Mouse (Mus musculus) c-Kit-positive CD71-positive TER-119-positive erythroid progenitor cells, embryonic 14.5 days (primary cell): ENCODE measurements around the gene Mettl7a1.
"Not testable (repeated sequence)": the region's sequence is repeated elsewhere in the genome, so short reads cannot be mapped to it uniquely, and the experiment has no call there.

Experiments
- DNase-seq: peaks from one replicate; pipeline ENCODE4 v3.0.0-alpha.2; 2013; ENCODE audit warnings: low spot score

Mettl7a1 gene

GRCm38 (mm10) chr15:100301556-100301955 lies 2.4 kb upstream of the Mettl7a1 start:
- no peak for DNase-seq

GRCm38 (mm10) chr15:100303428-100304018 lies 417 bp upstream of the Mettl7a1 start:
- no peak for DNase-seq

GRCm38 (mm10) chr15:100306201-100306600 lies 2.3 kb downstream of the Mettl7a1 start:
- DNase-seq: no peak

- DNase-seq: peak; percentile 62
Measured at GRCm38 (mm10) chr15:100307438-100308096, 3.6 kb downstream of the Mettl7a1 start.

- no peak for DNase-seq
Measured at GRCm38 (mm10) chr15:100312346-100312745, 8.4 kb downstream of the Mettl7a1 start.

- DNase-seq: no peak
Measured at GRCm38 (mm10) chr15:100314448-100315145, 10.7 kb downstream of the Mettl7a1 start.

- DNase-seq: not testable (repeated sequence)
Measured at GRCm38 (mm10) chr15:100318014-100318671, 14.2 kb downstream of the Mettl7a1 start.

GRCm38 (mm10) chr15:100319884-100320283 lies 15.9 kb downstream of the Mettl7a1 start:
- DNase-seq: no peak

GRCm38 (mm10) chr15:100320295-100320905 lies 16.5 kb downstream of the Mettl7a1 start:
- DNase-seq: no peak

GRCm38 (mm10) chr15:100321134-100321533 lies 17.2 kb downstream of the Mettl7a1 start:
- no peak for DNase-seq

GRCm38 (mm10) chr15:100324021-100324591 lies 20.2 kb downstream of the Mettl7a1 start:
- peak; percentile 54 for DNase-seq

GRCm38 (mm10) chr15:100325235-100325634 lies 21.3 kb downstream of the Mettl7a1 start:
- DNase-seq: no peak

- not testable (repeated sequence) for DNase-seq
Measured at GRCm38 (mm10) chr15:100328089-100328488, 24.1 kb downstream of the Mettl7a1 start.

- not testable (repeated sequence) for DNase-seq
Measured at GRCm38 (mm10) chr15:100329336-100329735, 25.4 kb downstream of the Mettl7a1 start.

- DNase-seq: no peak
Measured at GRCm38 (mm10) chr15:100330739-100331138, 26.8 kb downstream of the Mettl7a1 start.

- DNase-seq: not testable (repeated sequence)
Measured at GRCm38 (mm10) chr15:100332077-100332961, 28.4 kb downstream of the Mettl7a1 start.

GRCm38 (mm10) chr15:100334629-100335028 lies 30.7 kb downstream of the Mettl7a1 start, which contains the start of gene Mettl7a3:
Gene Mettl7a3, plus strand, starts transcription at chr15:100334929.
- DNase-seq: no peak

- DNase-seq: not testable (repeated sequence)
Measured at GRCm38 (mm10) chr15:100337328-100337727, 33.4 kb downstream of the Mettl7a1 start.

GRCm38 (mm10) chr15:100337847-100338246 lies 33.9 kb downstream of the Mettl7a1 start:
- DNase-seq: not testable (repeated sequence)

GRCm38 (mm10) chr15:100341314-100341980 lies 37.5 kb downstream of the Mettl7a1 start:
- DNase-seq: not testable (repeated sequence)
